Mouse (Mus musculus) adrenal gland, postnatal 25 days (tissue): Measurements from ENCODE around the gene Cers2. TPM values are rescaled to one million over a fixed set of nuclear protein-coding genes. Genes with fewer than 3 reads are reported as not detected.

Source experiments
- DNase-seq: peaks from one replicate; pipeline ENCODE4 v3.0.0; 2021; ENCODE audit warnings: mixed read lengths
- long read RNA-seq: library from polyadenylated mRNA; stranded (forward); transcript quantifications from one replicate; pipeline ENCODE4 v2.0.0, GENCODE M21; 2021
- total RNA-seq: library from RNA; stranded (reverse); gene quantifications from 2 replicates; pipeline ENCODE4 v1.2.3, GENCODE M21; 2021

The Cers2 gene
- 253 and 254 TPM in 2 replicates for total RNA-seq
- long read RNA-seq, transcript Cers2-201 (11 exons, 2,216 nt) = major isoform, 233 of 404 reads
- long read RNA-seq, partial matches to known transcripts = 72 of 404 reads
- long read RNA-seq, other reads (novel, unspliced or antisense) = 99 of 404 reads

DNA sequence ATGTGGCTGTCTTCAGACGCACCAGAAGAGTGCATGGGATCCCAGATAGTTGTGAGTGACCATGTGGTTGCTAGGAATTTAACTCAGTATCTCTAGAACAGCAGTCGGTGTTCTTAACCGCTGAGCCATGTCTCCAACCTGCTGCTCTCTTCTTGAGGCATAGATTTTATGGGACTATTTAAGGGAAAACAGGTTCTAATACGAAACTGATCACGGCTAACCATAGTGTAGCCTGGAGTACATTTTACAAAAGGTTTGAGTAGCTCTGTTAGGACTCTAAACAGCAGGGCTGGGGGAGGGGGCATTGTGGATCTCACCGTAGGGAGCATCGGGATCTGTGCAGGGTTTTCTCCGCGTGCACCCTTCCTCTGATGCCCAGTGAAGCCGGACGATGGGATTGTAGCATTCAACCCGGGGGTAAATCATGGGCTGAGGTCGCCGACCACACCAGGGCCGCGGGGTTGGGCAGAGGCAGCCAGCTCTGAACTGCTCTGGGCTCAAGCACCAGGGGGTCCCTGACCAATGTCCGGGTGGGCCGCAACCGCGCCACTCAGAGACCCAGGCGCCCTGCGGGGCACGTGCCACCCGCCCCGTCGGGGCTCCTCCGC lies at the start of gene Cers2:
Gene Cers2, plus strand, starts transcription at position 306 of the 608 bp plus-strand sequence.
- no peak for DNase-seq

DNA sequence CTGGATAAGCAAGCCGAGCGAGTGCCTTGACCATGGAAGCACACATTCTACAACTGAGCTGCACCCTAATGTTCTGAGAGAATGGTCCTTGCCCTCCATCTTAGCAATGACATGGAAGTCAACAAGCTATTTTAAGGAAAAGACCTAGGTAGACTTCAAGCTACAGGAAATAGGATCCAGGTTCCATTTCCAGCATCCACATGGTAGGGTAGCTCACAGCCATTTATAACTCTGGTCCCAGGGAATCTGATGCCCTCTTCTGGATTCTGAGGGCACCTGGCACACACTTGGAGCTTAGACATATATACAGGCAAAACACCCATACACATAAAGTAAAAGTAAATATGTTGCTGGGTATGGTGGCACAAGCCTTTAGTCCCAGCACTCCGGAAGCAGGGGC lies 48.5 kb upstream of the Cers2 start:
- no peak for DNase-seq

GRCm38 (mm10) chr3:95267855-95268254 lies 46.7 kb upstream of the Cers2 start:
- DNase-seq = no peak

DNA sequence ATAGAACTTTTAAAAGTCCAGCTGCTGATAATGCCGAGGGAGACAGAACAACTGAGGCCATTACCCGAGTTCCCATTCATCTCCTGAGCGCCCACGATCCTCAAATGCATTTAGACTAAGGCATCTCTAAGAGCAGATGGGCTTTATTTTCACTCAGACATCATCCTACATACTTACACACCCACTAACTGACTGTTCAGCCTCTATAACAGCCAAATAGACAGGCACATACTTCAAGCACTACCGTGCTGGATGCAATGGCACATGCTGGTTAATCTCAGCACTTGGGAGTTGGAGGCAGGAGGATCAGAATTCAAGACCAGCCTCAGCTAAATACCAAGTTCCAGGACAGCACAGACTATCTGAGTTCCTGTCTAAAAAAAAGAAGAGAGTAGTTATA lies 44.8 kb upstream of the Cers2 start:
- DNase-seq = no peak

GRCm38 (mm10) chr3:95270766-95271364 lies 43.7 kb upstream of the Cers2 start:
- no peak for DNase-seq

- no peak for DNase-seq
Observed at GRCm38 (mm10) chr3:95273471-95273870, 41.1 kb upstream of the Cers2 start.

- no peak for DNase-seq
Observed at GRCm38 (mm10) chr3:95274453-95274852, 40.1 kb upstream of the Cers2 start.

DNA sequence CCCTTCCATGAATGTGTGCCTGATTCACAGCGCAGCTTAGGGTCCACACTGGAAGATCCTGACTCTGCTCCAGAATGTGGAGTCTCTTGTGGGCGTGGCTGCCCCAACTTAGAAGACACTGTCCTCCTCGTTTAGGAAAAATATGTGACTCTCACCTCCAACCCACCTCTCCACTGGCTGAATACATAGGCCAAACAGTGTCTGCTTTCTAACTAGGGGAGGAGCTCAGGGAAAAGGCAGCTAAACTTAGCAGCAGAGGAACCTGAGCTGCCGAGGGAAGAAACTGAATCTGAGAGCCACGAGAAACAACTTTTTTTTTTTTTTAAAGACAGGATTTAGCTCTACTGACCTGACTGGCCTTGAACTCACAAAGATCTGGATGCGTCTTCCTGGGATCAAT lies 39.4 kb upstream of the Cers2 start:
- DNase-seq = no peak

GRCm38 (mm10) chr3:95276428-95276934 lies 38.1 kb upstream of the Cers2 start:
- DNase-seq = no peak

DNA sequence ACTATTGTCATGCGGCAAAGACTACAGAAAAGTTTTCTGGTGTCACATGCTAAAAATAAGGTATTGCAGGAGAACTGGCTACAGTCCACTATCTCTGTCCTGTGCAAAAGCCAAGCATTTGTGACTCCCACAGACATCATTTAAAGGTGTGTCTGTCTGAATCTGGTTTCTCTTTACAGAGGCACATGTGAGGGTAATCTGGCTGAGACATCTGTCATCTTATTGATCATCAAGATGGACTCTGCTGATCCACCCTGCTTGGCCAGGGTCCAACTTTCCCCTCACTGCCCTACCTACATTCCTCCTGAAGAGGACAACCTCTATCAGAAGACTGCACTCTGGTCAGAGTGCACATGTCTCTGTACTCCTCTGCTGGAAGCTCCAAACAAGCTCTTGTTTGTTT lies 37.4 kb upstream of the Cers2 start:
- no peak for DNase-seq

- no peak for DNase-seq
Observed at GRCm38 (mm10) chr3:95280747-95281146, 33.8 kb upstream of the Cers2 start.

- DNase-seq = peak; percentile 98
Observed at GRCm38 (mm10) chr3:95281216-95282126, 33.1 kb upstream of the Cers2 start, which contains the start of the genes Mindy1 and Prune1. TSS of gene Mindy1 (plus strand) at chr3:95281345. TSS of gene Prune1 (minus strand) at chr3:95282076.

DNA sequence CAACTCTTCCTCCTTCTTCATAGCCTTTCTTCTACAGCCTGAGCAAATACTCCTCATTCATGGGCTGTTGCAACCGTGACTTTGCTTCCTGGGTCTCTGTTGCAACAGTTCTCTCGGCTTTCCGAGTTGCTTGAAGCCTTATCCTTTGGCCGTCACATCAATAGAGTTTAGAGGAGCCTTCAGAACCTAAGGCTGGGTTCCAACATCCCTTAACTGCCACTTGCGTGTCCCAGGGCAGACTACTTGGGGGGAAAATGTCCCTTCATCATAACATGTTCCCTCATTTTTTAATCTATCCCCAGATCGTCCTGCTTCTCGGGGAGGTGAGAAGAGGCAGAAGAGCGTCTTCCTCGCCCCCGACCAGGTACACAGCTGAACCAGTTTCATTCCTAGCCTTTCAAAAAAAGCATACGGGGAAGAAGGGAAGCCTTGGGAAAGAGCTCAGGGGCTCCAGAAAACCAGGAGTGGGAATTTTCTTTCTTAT lies 32.2 kb upstream of the Cers2 start:
- no peak for DNase-seq

- peak; percentile 77 for DNase-seq
Observed at GRCm38 (mm10) chr3:95282865-95283588, 31.6 kb upstream of the Cers2 start.

DNA sequence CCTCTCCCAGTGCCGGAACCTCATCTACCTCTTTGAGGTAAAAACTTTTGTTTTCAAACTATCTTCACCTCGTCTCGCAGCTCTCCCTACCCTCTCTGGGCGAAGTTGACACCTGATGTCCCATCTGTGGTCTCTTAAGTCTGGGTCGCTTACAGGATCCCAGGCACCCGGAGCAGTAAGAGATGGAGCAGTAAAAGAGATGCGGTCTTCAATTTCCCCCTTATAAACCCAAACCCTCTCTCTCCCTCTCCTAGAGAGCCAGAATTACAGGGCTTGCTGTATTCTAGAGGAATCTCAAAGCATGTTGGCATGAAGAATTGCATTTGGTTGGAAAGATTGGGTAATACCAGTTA lies 31.0 kb upstream of the Cers2 start:
- DNase-seq = no peak

DNA sequence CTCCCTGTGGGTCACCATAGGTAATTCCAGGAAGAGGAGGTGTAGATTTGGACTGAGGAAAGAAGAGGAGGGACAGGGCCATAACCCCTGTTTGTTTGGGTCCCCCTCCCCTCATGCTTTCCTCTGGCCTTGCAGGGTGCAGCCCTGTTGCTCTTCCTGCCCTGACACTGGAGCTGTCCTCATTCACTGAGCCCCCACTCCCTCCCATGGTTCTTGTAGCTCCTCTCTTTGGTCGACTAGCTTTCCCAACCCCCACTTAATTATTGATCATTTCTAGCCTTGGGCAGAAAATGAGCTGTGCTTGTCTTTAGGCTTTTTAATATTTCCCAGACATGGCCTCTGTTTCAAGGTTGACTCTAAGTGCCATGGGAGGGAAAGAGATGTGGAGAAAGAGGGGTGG lies 30.5 kb upstream of the Cers2 start:
- DNase-seq = no peak

DNA sequence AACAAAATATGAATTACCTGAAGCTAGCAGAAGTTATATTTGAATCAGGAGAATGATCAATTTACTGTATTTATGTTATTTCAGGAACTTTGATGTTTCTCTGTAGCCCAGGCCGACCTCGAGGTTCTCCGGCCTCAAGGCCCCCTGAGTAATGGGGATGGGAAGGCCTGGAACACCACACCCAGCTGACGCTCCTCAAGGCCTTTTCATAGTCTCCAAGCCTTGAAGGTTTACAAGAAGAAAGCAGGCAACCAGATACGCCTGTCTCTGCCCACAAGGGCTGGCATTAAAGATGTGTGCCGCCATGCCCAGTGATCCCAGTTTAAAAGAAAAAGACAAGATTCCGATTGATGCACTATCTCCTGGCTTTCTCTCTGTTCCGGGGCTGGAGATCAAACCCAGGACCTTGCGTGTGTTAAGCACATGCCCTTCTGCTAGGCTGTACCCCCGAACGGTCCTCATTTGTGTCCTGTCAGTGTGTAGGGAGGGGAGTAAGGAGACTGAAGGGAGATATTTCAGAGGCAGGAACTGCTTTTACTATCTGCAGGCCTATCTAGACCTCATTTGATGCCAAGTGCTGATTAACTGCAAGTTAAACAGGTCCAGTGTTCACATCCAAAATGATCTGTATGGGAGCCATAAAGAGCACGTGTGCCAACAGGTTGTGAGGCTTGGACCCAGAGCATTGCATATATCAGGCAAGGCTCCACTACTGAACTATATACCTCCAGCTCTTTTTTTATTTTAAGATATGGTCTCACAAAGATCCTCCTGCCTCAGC lies 29.9 kb upstream of the Cers2 start:
- DNase-seq = no peak

DNA sequence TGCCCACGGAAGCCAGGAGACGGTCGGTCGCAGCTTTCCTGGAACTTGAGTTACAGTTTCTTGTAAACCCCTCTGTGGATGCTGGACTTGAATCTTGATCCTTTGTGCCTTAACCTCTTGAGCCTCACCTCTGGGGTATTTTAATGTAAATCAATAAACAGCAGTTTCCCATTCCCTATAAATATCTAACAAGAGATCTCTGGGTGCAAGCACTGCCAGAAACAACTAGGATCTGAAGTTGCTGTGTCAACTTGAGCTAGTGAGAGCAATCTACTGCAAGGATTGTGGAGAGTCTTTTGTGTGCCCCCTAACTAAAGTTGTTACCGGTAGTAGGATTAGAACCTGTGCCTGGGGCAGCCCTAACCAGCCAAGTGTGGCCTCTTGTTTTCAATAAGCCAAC lies 29.2 kb upstream of the Cers2 start:
- no peak for DNase-seq

- DNase-seq = no peak
Observed at GRCm38 (mm10) chr3:95286011-95286410, 28.6 kb upstream of the Cers2 start.

GRCm38 (mm10) chr3:95286510-95286909 lies 28.1 kb upstream of the Cers2 start:
- no peak for DNase-seq

GRCm38 (mm10) chr3:95287541-95287940 lies 27.1 kb upstream of the Cers2 start:
- DNase-seq = no peak
